Mouse (Mus musculus) spleen, adult 2 months (tissue): ENCODE measurements at regions not wholly inside any gene's neighbourhood (a gene's known extent, or its start where the extent isn't known, plus 50 kb on each side); places are given as distances from the start of the nearest gene placed in this dataset.

Experiments used
- DNase-seq, 2 experiments: peaks; one replicate each; pipeline versions ENCODE4 v3.0.0 to v3.0.0-alpha.2; 2012 to 2021; ENCODE audit warnings: low spot score in 2 of 2, low read depth in 1 of 2
- H3K27ac ChIP-seq: fragments of 200-500 bp; 2 replicates; pipeline ENCODE4 v1.5.1; 2012; ENCODE audit warnings: low read length, inconsistent platforms; ENCODE audit not compliant: insufficient read depth
- H3K27me3 ChIP-seq: fragments of 200-500 bp; 2 replicates; pipeline ENCODE4 v1.6.1; 2012; ENCODE audit warnings: mild to moderate bottlenecking, moderate library complexity, low read length, inconsistent platforms; ENCODE audit not compliant: control insufficient read depth, insufficient read depth
- H3K36me3 ChIP-seq: fragments of 200-500 bp; 2 replicates; pipeline ENCODE4 v1.6.1; 2012; ENCODE audit warnings: mild to moderate bottlenecking, low read length, inconsistent platforms; ENCODE audit not compliant: control insufficient read depth, insufficient read depth
- H3K4me1 ChIP-seq: fragments of 200-500 bp; 2 replicates; pipeline ENCODE4 v1.6.1; 2011; ENCODE audit warnings: inconsistent platforms; ENCODE audit not compliant: control insufficient read depth, insufficient read depth, insufficient read length
- H3K4me3 ChIP-seq: fragments of 200-500 bp; 2 replicates; pipeline ENCODE4 v1.5.1; 2011; ENCODE audit warnings: mild to moderate bottlenecking, inconsistent platforms; ENCODE audit not compliant: insufficient read depth, insufficient read length; ENCODE audit errors: extremely low read depth
- CTCF ChIP-seq: fragments of 200-500 bp; IDR thresholded peaks from 2 replicates; pipeline ENCODE4 v1.5.1; 2011; ENCODE audit warnings: mild to moderate bottlenecking, inconsistent platforms; ENCODE audit not compliant: insufficient read depth, insufficient read length, insufficient replicate concordance; ENCODE audit errors: extremely low read depth
- POLR2A ChIP-seq: fragments of 200-500 bp; IDR thresholded peaks from 2 replicates; pipeline ENCODE4 v1.6.1; 2011; ENCODE audit warnings: low read depth, low read length, inconsistent platforms
- WGBS: fragments of 180-500 bp; shearing (Covaris S2); methylation state at CpG from one replicate; pipeline ENCODE4 v1.1.7; 2018; 5-methylcytosine and 5-hydroxymethylcytosine counted together

- no peaks in the 10 kb centered on the region for H3K27me3 ChIP-seq
- H3K27ac ChIP-seq, result no peak overlapping the region
- 49% methylated on average over 3 of the region's 3 CpGs for WGBS
- H3K36me3 ChIP-seq, result no peaks in the 10 kb centered on the region
- TF ChIP-seq CTCF (no peak), POLR2A (no peak)
- H3K4me1 ChIP-seq, result no peaks in the 10 kb centered on the region
- no peak overlapping the region for H3K4me3 ChIP-seq
- DNase-seq, result no peak
Measured at GRCm38 (mm10) chr17:14579671-14580070, 114.4 kb downstream of the Thbs2 start.

- no peaks in the 10 kb centered on the region for H3K27me3 ChIP-seq
- no peaks in the 10 kb centered on the region for H3K36me3 ChIP-seq
- no peak for DNase-seq
- H3K4me3 ChIP-seq, result no peak overlapping the region
- H3K4me1 ChIP-seq, result no peaks in the 10 kb centered on the region
- TF ChIP-seq POLR2A (no peak), CTCF (no peak)
- no peak overlapping the region for H3K27ac ChIP-seq
- 83% methylated on average over 1 of the region's 1 CpGs for WGBS
Measured at GRCm38 (mm10) chr17:14578721-14579120, 115.3 kb downstream of the Thbs2 start.

GRCm38 (mm10) chr17:14578194-14578593 lies 115.8 kb downstream of the Thbs2 start:
- H3K27me3 ChIP-seq, result no peaks in the 10 kb centered on the region
- no peak overlapping the region for H3K27ac ChIP-seq
- DNase-seq, result no peak
- no peak for TF ChIP-seq POLR2A
- no peak for TF ChIP-seq CTCF
- no peaks in the 10 kb centered on the region for H3K36me3 ChIP-seq
- no peak overlapping the region for H3K4me3 ChIP-seq
- WGBS, result 62% methylated on average over 3 of the region's 3 CpGs
- H3K4me1 ChIP-seq, result no peaks in the 10 kb centered on the region

GRCm38 (mm10) chr17:14576159-14576558 lies 117.9 kb downstream of the Thbs2 start:
- H3K27me3 ChIP-seq, result no peaks in the 10 kb centered on the region
- H3K4me1 ChIP-seq, result no peaks in the 10 kb centered on the region
- DNase-seq, result no peak
- H3K36me3 ChIP-seq, result no peaks in the 10 kb centered on the region
- H3K4me3 ChIP-seq, result no peak overlapping the region
- no peak for TF ChIP-seq POLR2A
- TF ChIP-seq CTCF, result no peak
- 63% methylated on average over 2 of the region's 2 CpGs for WGBS
- H3K27ac ChIP-seq, result no peak overlapping the region

GRCm38 (mm10) chr17:14571143-14571542 lies 122.9 kb downstream of the Thbs2 start:
- Histone ChIP-seq H3K4me3 (no peak overlapping the region), H3K27ac (no peak overlapping the region), H3K36me3 (no peaks in the 10 kb centered on the region), H3K4me1 (no peaks in the 10 kb centered on the region), H3K27me3 (no peaks in the 10 kb centered on the region)
- DNase-seq, result no peak
- WGBS, result 87% methylated on average over 7 of the region's 7 CpGs
- TF ChIP-seq POLR2A (no peak), CTCF (no peak)

- no peak overlapping the region for H3K4me3 ChIP-seq
- H3K27me3 ChIP-seq, result no peaks in the 10 kb centered on the region
- WGBS, result 71% methylated on average over 6 of the region's 6 CpGs
- H3K27ac ChIP-seq, result no peak overlapping the region
- TF ChIP-seq POLR2A, result no peak
- no peak for TF ChIP-seq CTCF
- no peaks in the 10 kb centered on the region for H3K36me3 ChIP-seq
- DNase-seq, result no peak
- H3K4me1 ChIP-seq, result no peaks in the 10 kb centered on the region
Measured at GRCm38 (mm10) chr17:14570266-14570775, 123.7 kb downstream of the Thbs2 start.

- no peak overlapping the region for H3K4me3 ChIP-seq
- no peak for TF ChIP-seq CTCF
- no peak for TF ChIP-seq POLR2A
- no peaks in the 10 kb centered on the region for H3K4me1 ChIP-seq
- 87% methylated on average over 6 of the region's 6 CpGs for WGBS
- no peaks in the 10 kb centered on the region for H3K36me3 ChIP-seq
- DNase-seq, result no peak
- H3K27me3 ChIP-seq, result no peaks in the 10 kb centered on the region
- H3K27ac ChIP-seq, result no peak overlapping the region
Measured at GRCm38 (mm10) chr17:14562191-14562590, 131.8 kb downstream of the Thbs2 start.
